Mouse (Mus musculus): ENCODE data around the gene Sytl1.

GRCm38 (mm10) chr4:133242710-133243109, 20.2 kb downstream of the Sytl1 start:
- TF ChIP-seq CTCF (IDR thresholded peaks at IDR 0.05; ENCODE audit: control insufficient read depth, insufficient read depth, low read length): no peak
- TF ChIP-seq POLR2A (IDR thresholded peaks at IDR 0.05; ENCODE audit: borderline replicate concordance, control insufficient read depth, low read depth, low read length): no peak

All from bone marrow, adult 2 months (tissue).